Mouse (Mus musculus): ENCODE measurements around the gene Anp32e. TPM values are rescaled to one million over a fixed set of nuclear protein-coding genes. Genes with fewer than 3 reads are reported as not detected.

Gene Anp32e
- 31.7 and 176 TPM in 2 replicates for polyA plus RNA-seq (2012; ENCODE audit: low replicate concordance)

DNA sequence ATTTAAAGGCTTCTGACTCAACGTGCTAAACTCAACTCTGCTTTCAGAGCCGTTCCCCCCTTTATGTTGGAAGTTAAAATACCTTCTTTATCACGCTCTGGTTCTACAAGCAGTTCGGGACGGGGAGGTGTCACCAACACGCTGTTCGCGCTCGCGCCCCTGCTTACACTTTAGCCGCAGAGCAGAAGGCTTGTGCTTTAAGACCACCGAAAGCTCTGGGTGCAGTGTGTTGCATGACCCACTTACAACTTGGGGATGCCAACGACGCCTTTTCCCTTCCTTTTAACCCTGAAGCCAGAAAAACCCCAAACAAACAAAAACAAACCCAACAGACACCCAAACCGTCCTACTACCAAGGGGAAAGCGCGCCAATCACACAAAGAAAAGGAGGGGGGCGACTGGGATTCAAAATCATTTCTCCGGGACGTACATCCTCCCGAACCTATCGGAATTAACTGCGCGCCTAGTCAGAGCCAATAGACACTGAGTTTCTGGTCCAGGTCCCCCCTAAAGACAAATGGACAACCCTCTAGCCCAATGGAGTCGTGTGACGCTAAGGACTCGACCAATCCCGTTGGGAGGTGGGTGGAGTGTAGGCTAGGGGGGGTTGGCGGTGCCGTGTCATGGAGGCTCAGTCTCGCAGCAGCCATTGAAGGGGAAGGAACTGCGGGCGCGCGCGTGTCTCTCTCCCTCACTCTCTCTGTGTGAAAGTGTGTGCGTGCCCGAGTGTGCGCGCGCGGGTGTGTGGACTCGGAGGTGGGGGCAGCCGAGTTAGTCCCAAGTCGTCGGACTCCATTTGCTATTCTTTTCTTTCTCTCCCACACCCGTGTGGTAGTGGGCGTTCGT is at the start of gene Anp32e:
TSS of gene Anp32e (plus strand) at position 589 of the 846 bp plus-strand sequence.

GRCm38 (mm10) chr3:95881979-95882815 is 46.8 kb upstream of the Anp32e start, which contains the start of gene Ciart:
Gene Ciart (minus strand): TSS chr3:95882251.

DNA sequence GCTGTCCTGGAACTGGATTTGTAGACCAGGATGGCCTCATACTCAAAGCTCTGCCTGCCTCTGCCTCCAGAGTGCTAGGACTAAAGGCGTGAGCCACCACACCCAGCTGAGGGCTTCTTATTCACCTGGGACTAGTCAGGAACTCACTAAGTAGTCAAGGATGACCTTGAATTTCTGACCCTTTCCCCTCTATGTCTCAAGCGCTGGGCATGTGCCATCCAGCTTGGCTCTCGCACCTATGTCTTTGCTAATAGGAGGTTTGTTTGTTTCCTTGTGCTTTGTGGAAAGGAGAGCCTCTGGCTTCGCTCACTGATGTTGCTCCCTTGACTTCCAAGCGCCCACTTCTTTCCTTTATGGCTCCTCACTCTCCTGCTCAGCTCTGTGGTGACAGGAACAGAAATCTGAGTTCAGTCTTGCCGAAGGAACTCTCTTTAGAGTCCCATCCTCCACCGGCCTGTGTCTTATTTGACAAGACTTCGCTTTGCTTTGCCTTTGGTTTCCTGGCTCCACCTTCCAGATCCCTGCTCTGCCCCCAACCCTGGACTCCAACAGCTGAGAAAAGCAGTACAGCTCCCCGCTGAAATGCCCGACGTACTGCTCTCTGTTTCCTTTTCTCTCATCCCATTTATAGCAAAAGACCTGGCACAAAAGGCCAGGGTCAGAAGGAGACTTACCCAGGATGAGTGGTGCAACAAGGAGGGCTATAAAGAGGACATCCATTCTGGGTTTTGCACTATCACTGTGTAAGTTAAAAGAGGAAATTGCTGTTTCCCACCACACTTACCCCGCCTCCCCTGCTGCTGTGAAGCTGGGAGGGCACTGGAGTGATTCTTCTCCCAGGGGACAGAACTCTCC is 37.6 kb upstream of the Anp32e start, which contains the start of gene BC028528:
TSS of gene BC028528 (minus strand) at position 795 of the 855 bp plus-strand sequence.

GRCm38 (mm10) chr3:95893606-95894316 is 35.3 kb upstream of the Anp32e start, which contains the start of gene Aph1a:
Gene Aph1a (plus strand): TSS chr3:95893969.

DNA sequence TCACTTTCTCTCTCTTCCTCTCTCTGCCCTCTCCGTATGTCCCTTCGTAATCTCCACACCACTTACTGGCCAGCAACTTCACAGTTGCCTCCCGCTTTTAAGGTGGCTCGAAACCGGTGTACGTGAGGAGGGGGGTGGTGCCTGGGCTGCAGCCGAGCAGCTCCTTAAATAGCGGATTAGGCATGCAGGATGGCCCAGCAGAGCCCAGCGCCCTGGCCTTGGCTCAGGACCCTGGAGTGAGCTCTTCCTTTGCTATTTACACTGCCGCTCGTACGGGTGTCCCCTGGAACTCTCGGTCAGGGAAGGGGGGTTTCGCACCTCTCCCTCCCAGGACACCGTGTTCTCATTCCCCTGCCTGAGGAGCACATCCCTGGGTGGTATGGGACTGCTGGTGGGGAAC is 24.5 kb upstream of the Anp32e start, which contains the start of gene Car14:
TSS of gene Car14 (minus strand) at position 124 of the 400 bp plus-strand sequence.

DNA sequence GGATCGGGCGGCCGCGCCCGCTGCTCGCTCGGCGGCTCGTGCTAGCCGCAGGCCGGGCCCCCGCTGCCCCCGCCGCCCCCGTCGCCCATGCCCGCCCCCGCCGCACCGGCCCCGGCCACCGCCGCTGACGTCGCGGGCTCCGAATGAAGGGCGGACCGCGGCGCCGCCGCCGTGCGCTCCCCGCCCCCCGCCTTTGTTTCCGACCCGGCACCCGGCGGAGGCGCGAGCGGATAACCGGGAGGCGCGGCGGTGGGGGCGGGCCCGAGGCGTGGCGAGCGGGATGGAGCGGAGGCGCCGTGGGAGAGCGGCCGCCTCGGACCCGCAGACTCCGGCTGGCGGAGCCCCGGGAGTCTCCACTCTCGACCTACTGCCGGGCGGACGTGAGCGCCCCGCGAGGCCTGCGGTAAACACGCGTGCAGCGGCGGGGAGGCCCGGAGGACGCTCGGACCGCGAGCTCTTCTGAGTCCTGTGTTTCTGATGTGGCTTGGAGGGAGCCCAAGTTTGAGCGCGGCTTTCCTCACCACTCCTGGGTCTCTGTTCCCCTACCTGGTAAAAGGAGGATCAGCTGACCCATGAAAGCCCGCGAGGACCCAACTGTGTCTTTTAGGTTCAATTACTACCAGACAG is 66.9 kb downstream of the Anp32e start, which contains the start of gene Plekho1:
TSS of gene Plekho1 (minus strand) at position 200 of the 627 bp plus-strand sequence.

Other genes starting within 250 kb of the Anp32e start
- gene Adamtsl4, start 241.3 kb upstream of the Anp32e start, polyA plus RNA-seq (2012; ENCODE audit: low replicate concordance), result 5.4 and 10.2 TPM in 2 replicates
- gene Ecm1, start 189.7 kb upstream of the Anp32e start, polyA plus RNA-seq (2012; ENCODE audit: low replicate concordance), result 26.6 and 28.3 TPM in 2 replicates
- 5.9 and 30.1 TPM in 2 replicates for gene Tars2, start 169.0 kb upstream of the Anp32e start, polyA plus RNA-seq (2012; ENCODE audit: low replicate concordance)
- gene Rprd2, start 110.4 kb upstream of the Anp32e start, polyA plus RNA-seq (2012; ENCODE audit: low replicate concordance), result 12.1 and 12.8 TPM in 2 replicates
- gene Prpf3, start 73.4 kb upstream of the Anp32e start, polyA plus RNA-seq (2012; ENCODE audit: low replicate concordance), result 5.2 and 7.3 TPM in 2 replicates
- 12.2 and 207 TPM in 2 replicates for gene Mrps21, start 57.7 kb upstream of the Anp32e start, polyA plus RNA-seq (2012; ENCODE audit: low replicate concordance)
- gene Ciart, start 47.0 kb upstream of the Anp32e start, polyA plus RNA-seq (2012; ENCODE audit: low replicate concordance), result 3.7 and 4.7 TPM in 2 replicates
- gene BC028528, start 37.2 kb upstream of the Anp32e start, polyA plus RNA-seq (2012; ENCODE audit: low replicate concordance), result 4.3 and 9.3 TPM in 2 replicates
- 131 and 202 TPM in 2 replicates for gene Aph1a, start 35.3 kb upstream of the Anp32e start, polyA plus RNA-seq (2012; ENCODE audit: low replicate concordance)
- not detected in 2 replicates for gene Car14, start 24.6 kb upstream of the Anp32e start, polyA plus RNA-seq (2012; ENCODE audit: low replicate concordance)
- gene Plekho1, start 66.8 kb downstream of the Anp32e start, polyA plus RNA-seq (2012; ENCODE audit: low replicate concordance), result 477 and 734 TPM in 2 replicates
- 3.7 and 6.5 TPM in 2 replicates for gene Vps45, start 129.2 kb downstream of the Anp32e start, polyA plus RNA-seq (2012; ENCODE audit: low replicate concordance)
- 11.8 and 12.2 TPM in 2 replicates for gene Otud7b, start 175.3 kb downstream of the Anp32e start, polyA plus RNA-seq (2012; ENCODE audit: low replicate concordance)
- 0.06 and 0.09 TPM in 2 replicates for gene Mtmr11, start 232.8 kb downstream of the Anp32e start, polyA plus RNA-seq (2012; ENCODE audit: low replicate concordance)
- 318 and 510 TPM in 2 replicates for gene Sf3b4, start 243.1 kb downstream of the Anp32e start, polyA plus RNA-seq (2012; ENCODE audit: low replicate concordance)